Mouse (Mus musculus): Measurements from ENCODE around the gene Dnajc11.

DNA sequence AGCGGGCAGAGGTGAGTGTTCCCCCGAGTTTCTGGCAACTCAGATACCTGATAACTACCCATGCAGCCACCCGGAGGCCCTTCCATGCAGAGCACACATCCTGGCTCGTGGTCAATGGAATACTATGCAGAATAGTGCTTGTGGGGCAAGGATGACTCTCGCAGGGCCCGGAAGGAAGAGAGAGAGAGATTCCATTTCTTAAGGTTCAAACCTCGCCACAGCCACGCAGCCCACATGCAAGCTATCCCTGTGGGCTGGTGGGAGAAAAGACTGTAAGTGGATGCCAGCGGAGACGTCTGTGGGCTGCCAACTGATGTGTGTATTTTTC lies 54.5 kb downstream of the Dnajc11 start:
- TF ChIP-seq CTCF (IDR thresholded peaks at IDR 0.05; ENCODE audit: control insufficient read depth, insufficient read depth, insufficient read length) = no peak
- TF ChIP-seq CEBPB (IDR thresholded peaks at IDR 0.05; ENCODE audit: low read depth) = no peak
- no peak for TF ChIP-seq USF1 (IDR thresholded peaks at IDR 0.05; ENCODE audit: low read depth)
- TF ChIP-seq MAX (IDR thresholded peaks at IDR 0.05) = no peak

Data from C2C12 (cell line).